Mouse (Mus musculus) myocyte (in vitro differentiated cells): ENCODE data around the gene Kat7. TPM values are rescaled to one million over a fixed set of nuclear protein-coding genes. Genes with fewer than 3 reads are reported as not detected.

ENCODE experiments used
- H3K27me3 ChIP-seq: one replicate; pipeline ENCODE4 v1.6.1; 2011; ENCODE audit not compliant: control insufficient read depth, insufficient read depth, insufficient read length
- H3K36me3 ChIP-seq: one replicate; pipeline ENCODE4 v1.6.1; 2011; ENCODE audit not compliant: control insufficient read depth, insufficient read depth
- H3K4me2 ChIP-seq: one replicate; pipeline ENCODE4 v1.6.1; 2011; ENCODE audit warnings: low read depth, control low read depth
- H3K4me3 ChIP-seq: one replicate; pipeline ENCODE4 v1.5.1; 2011; ENCODE audit warnings: mild to moderate bottlenecking, control low read depth, moderate library complexity
- H3K79me2 ChIP-seq: one replicate; pipeline ENCODE4 v1.6.1; 2011; ENCODE audit not compliant: control insufficient read depth, insufficient read depth
- H3ac ChIP-seq: one replicate; pipeline ENCODE4 v1.6.1; 2011; ENCODE audit not compliant: control insufficient read depth, insufficient read length
- CEBPB ChIP-seq: IDR thresholded peaks from 2 replicates; pipeline ENCODE4 v1.6.1; 2011; ENCODE audit warnings: mild to moderate bottlenecking, moderate library complexity; ENCODE audit not compliant: poor library complexity, insufficient read depth, severe bottlenecking
- E2F4 ChIP-seq: IDR thresholded peaks from one replicate; pipeline ENCODE4 v1.6.1; 2011; ENCODE audit warnings: mild to moderate bottlenecking, control low read depth, moderate library complexity; ENCODE audit not compliant: insufficient read depth
- MAX ChIP-seq: IDR thresholded peaks from one replicate; pipeline ENCODE4 v1.6.1; 2011; ENCODE audit warnings: low read depth, mild to moderate bottlenecking, control low read depth
- MYOD1 ChIP-seq, 3 experiments: IDR thresholded peaks; one replicate each; pipeline ENCODE4 v1.6.1; 2011; ENCODE audit warnings: control low read depth in 2 of 3, low read depth in 2 of 3, mild to moderate bottlenecking in 2 of 3, moderate library complexity in 1 of 3; ENCODE audit not compliant: insufficient read length in 2 of 3, control insufficient read depth in 1 of 3
- MYOG ChIP-seq, 3 experiments: IDR thresholded peaks; one replicate each; pipeline ENCODE4 v1.6.1; 2011; ENCODE audit warnings: control low read depth in 2 of 3, low read depth in 2 of 3, mild to moderate bottlenecking in 2 of 3; ENCODE audit not compliant: insufficient read length in 2 of 3, control insufficient read depth in 1 of 3, insufficient read depth in 1 of 3
- POLR2A ChIP-seq: IDR thresholded peaks from one replicate; pipeline ENCODE4 v1.6.1; 2011; ENCODE audit warnings: low read depth, mild to moderate bottlenecking, control low read depth, moderate library complexity; ENCODE audit not compliant: insufficient read length
- POLR2AphosphoS2 ChIP-seq: IDR thresholded peaks from one replicate; pipeline ENCODE4 v1.6.1; 2011; ENCODE audit warnings: low read depth, control low read depth; ENCODE audit not compliant: insufficient read length
- REST ChIP-seq: IDR thresholded peaks from one replicate; pipeline ENCODE4 v1.6.1; 2011; ENCODE audit warnings: mild to moderate bottlenecking, control low read depth, moderate library complexity; ENCODE audit not compliant: insufficient read depth, insufficient read length
- SRF ChIP-seq: IDR thresholded peaks from one replicate; pipeline ENCODE4 v1.6.1; 2011; ENCODE audit warnings: low read depth; ENCODE audit not compliant: control insufficient read depth, insufficient read length
- TCF12 ChIP-seq: IDR thresholded peaks from one replicate; pipeline ENCODE4 v1.6.1; 2011; ENCODE audit warnings: mild to moderate bottlenecking, control low read depth; ENCODE audit not compliant: poor library complexity, insufficient read depth, severe bottlenecking
- TCF3 ChIP-seq: IDR thresholded peaks from one replicate; pipeline ENCODE4 v1.6.1; 2011; ENCODE audit warnings: low read depth, control low read depth; ENCODE audit not compliant: insufficient read length
- USF1 ChIP-seq: IDR thresholded peaks from one replicate; pipeline ENCODE4 v1.6.1; 2011; ENCODE audit warnings: low read depth, mild to moderate bottlenecking, control low read depth, moderate library complexity
- polyA plus RNA-seq: library from polyadenylated mRNA; unstranded; fragments of >200 nt; fragmentation: generic; extraction: Trizol; gene quantifications from one replicate; pipeline ENCODE4 v1.2.1, GENCODE M21; 2012; ENCODE audit warnings: missing spikeins

Gene Kat7
- polyA plus RNA-seq, 1 experiment: 52.2 TPM

GRCm38 (mm10) chr11:95298146-95298545 lies 11.9 kb downstream of the Kat7 start:
- no peak for TF ChIP-seq SRF
- no peak for TF ChIP-seq TCF3
- no peak for TF ChIP-seq REST
- no peak for TF ChIP-seq MAX
- no peak for TF ChIP-seq CEBPB
- TF ChIP-seq MYOD1 (IDR thresholded peaks at IDR 0.05; ENCODE audit: control insufficient read depth in 1 of 3, insufficient read length in 2 of 3, low read depth in 2 of 3): no peak
- TF ChIP-seq E2F4: no peak
- no peak for TF ChIP-seq USF1
- Histone ChIP-seq H3K36me3 (peaks cover 57% of the 10 kb centered on the region), H3K27me3 (no peaks in the 10 kb centered on the region), H3K4me3 (no peak overlapping the region), H3K79me2 (peaks cover 24% of the 10 kb centered on the region), H3ac (no peak overlapping the region), H3K4me2 (no peak overlapping the region)

- Histone ChIP-seq H3K27me3 (no peaks in the 10 kb centered on the region), H3K4me2 (no peak overlapping the region), H3K4me3 (no peak overlapping the region), H3K79me2 (peaks cover 5% of the 10 kb centered on the region), H3K36me3 (peaks cover 58% of the 10 kb centered on the region), H3ac (no peak overlapping the region)
- TF ChIP-seq MYOD1 (IDR thresholded peaks at IDR 0.05; ENCODE audit: control insufficient read depth in 1 of 3, insufficient read length in 2 of 3, low read depth in 2 of 3): no peak
- no peak for TF ChIP-seq SRF
- no peak for TF ChIP-seq POLR2A
- TF ChIP-seq MAX: no peak
- TF ChIP-seq USF1: no peak
- no peak for TF ChIP-seq TCF3
- TF ChIP-seq E2F4: no peak
- TF ChIP-seq MYOG (IDR thresholded peaks at IDR 0.05; ENCODE audit: control insufficient read depth in 1 of 3, insufficient read depth in 1 of 3, insufficient read length in 2 of 3, low read depth in 2 of 3): no peak
- no peak for TF ChIP-seq TCF12
- no peak for TF ChIP-seq POLR2AphosphoS2
- TF ChIP-seq CEBPB: no peak
- TF ChIP-seq REST: no peak
Measured at GRCm38 (mm10) chr11:95295736-95296135, 14.3 kb downstream of the Kat7 start.

GRCm38 (mm10) chr11:95293017-95293624 lies 16.9 kb downstream of the Kat7 start:
- H3ac ChIP-seq: no peak overlapping the region
- H3K27me3 ChIP-seq: no peaks in the 10 kb centered on the region
- peaks cover 57% of the 10 kb centered on the region for H3K36me3 ChIP-seq
- H3K79me2 ChIP-seq: peaks cover 5% of the 10 kb centered on the region
- TF ChIP-seq CEBPB: no peak
- TF ChIP-seq E2F4: no peak
- TF ChIP-seq TCF3: no peak
- no peak for TF ChIP-seq REST
- no peak for TF ChIP-seq SRF
- TF ChIP-seq POLR2A: no peak
- no peak overlapping the region for H3K4me2 ChIP-seq
- no peak overlapping the region for H3K4me3 ChIP-seq

GRCm38 (mm10) chr11:95291998-95292397 lies 18.0 kb downstream of the Kat7 start:
- H3K79me2 ChIP-seq: peaks cover 2% of the 10 kb centered on the region
- peaks cover 53% of the 10 kb centered on the region for H3K36me3 ChIP-seq
- H3K4me3 ChIP-seq: no peak overlapping the region
- TF ChIP-seq TCF12 (no peak), USF1 (no peak), MAX (no peak), MYOG (IDR thresholded peaks at IDR 0.05; ENCODE audit: control insufficient read depth in 1 of 3, insufficient read depth in 1 of 3, insufficient read length in 2 of 3, low read depth in 2 of 3) (no peak), CEBPB (no peak), POLR2AphosphoS2 (no peak), MYOD1 (IDR thresholded peaks at IDR 0.05; ENCODE audit: control insufficient read depth in 1 of 3, insufficient read length in 2 of 3, low read depth in 2 of 3) (no peak), E2F4 (no peak), TCF3 (no peak), SRF (no peak), REST (no peak), POLR2A (no peak)
- H3K4me2 ChIP-seq: no peak overlapping the region
- H3ac ChIP-seq: no peak overlapping the region
- no peaks in the 10 kb centered on the region for H3K27me3 ChIP-seq

- no peak overlapping the region for H3K4me3 ChIP-seq
Measured at GRCm38 (mm10) chr11:95282331-95282730, 27.7 kb downstream of the Kat7 start.

More at GRCm38 (mm10) chr11:95282331-95282730, 27.7 kb downstream of the Kat7 start:
- H3K4me2 ChIP-seq: no peak overlapping the region
- peaks cover 74% of the 10 kb centered on the region for H3K36me3 ChIP-seq
- no peaks in the 10 kb centered on the region for H3K79me2 ChIP-seq
- no peak for TF ChIP-seq POLR2AphosphoS2
- TF ChIP-seq TCF12: no peak
- no peak for TF ChIP-seq CEBPB
- TF ChIP-seq MAX: no peak
- no peak for TF ChIP-seq TCF3
- TF ChIP-seq MYOG (IDR thresholded peaks at IDR 0.05; ENCODE audit: control insufficient read depth in 1 of 3, insufficient read depth in 1 of 3, insufficient read length in 2 of 3, low read depth in 2 of 3): no peak
- no peak for TF ChIP-seq E2F4
- TF ChIP-seq USF1: no peak
- TF ChIP-seq SRF: no peak
- no peak for TF ChIP-seq POLR2A
- no peak for TF ChIP-seq REST
- no peak overlapping the region for H3ac ChIP-seq
- H3K27me3 ChIP-seq: no peaks in the 10 kb centered on the region
